Mouse (Mus musculus): Measurements from ENCODE around the gene H2-K1. TPM values are rescaled to one million over a fixed set of nuclear protein-coding genes. Genes with fewer than 3 reads are reported as not detected.

The H2-K1 gene
- 10 to 100 TPM; 34.2 to 57.8 (median 46.1) TPM for total RNA-seq (2022)

DNA sequence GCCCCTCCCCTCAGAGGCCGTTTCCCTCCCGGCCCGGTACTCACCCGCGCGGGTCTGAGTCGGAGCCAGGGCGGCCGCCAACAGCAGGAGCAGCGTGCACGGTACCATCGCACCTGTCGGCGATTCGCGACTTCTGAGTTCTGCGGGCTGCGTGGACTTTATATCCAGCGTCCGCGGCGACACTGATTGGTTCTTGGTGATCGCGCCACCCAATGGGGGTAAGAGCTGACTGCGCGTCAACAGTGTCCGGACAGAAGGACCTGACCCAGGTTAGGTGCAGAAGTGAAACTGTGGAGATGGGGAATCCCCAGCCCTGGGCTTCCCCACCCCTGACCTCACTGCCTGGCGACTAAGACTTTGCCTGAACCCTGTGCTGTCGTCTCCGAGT, at the start of gene H2-K1:
Gene H2-K1 (minus strand): TSS at position 198 of the 388 bp plus-strand sequence.
- DNase-seq (ENCODE audit: low spot score in 2 of 2) = peak; percentile 87

DNA sequence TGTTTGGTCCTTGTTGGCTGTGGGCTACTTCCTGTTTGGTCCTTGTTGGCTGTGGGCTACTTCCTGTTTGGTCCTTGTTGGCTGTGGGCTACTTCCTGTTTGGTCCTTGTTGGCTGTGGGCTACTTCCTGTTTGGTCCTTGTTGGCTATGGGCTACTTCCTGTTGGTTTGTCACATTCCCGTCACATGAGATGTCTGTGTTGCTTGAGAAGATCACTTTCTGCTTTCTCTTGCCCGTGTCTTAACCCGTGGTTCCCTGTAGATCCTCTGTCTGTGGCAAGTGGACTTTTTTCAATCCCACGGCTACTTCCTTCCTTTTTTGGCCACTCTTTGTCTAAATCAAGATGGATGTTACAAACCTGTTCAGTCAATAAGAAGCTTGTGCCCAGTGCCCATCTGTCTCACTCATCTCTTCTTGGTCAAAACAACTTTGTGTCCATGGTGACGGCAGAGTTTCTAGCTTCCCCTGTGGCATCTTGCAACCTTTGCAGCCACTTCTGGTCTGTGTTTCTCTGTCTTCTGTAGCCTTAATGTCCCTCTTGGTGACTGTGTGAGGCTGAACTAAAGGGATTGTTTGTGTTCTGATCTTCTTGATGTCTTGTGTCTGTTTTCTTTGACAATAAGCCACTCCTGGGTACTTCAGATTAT, 47.4 kb upstream of the H2-K1 start:
- no peak for DNase-seq (ENCODE audit: low spot score in 2 of 2)

DNA sequence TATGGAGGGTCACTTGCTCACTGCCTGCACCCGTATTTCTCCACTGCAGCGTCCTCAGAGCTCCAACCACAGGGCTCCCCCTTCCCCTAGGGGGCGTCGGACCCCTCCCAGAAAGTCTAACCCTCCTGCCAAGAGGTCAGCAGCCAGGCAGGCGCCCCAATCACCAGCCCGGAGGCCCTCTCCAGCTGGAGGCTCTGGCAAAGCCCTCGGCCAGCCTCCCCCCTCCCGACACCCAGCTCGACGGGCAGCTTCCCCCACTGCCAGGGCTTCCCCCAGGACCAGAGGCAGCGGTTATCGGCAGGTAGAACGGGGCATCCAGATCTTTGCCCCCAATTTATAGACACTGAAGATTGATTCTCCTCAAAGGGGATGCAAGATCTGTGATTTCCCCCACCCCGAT, 45.8 kb upstream of the H2-K1 start:
- no peak for DNase-seq (ENCODE audit: low spot score in 2 of 2)

DNA sequence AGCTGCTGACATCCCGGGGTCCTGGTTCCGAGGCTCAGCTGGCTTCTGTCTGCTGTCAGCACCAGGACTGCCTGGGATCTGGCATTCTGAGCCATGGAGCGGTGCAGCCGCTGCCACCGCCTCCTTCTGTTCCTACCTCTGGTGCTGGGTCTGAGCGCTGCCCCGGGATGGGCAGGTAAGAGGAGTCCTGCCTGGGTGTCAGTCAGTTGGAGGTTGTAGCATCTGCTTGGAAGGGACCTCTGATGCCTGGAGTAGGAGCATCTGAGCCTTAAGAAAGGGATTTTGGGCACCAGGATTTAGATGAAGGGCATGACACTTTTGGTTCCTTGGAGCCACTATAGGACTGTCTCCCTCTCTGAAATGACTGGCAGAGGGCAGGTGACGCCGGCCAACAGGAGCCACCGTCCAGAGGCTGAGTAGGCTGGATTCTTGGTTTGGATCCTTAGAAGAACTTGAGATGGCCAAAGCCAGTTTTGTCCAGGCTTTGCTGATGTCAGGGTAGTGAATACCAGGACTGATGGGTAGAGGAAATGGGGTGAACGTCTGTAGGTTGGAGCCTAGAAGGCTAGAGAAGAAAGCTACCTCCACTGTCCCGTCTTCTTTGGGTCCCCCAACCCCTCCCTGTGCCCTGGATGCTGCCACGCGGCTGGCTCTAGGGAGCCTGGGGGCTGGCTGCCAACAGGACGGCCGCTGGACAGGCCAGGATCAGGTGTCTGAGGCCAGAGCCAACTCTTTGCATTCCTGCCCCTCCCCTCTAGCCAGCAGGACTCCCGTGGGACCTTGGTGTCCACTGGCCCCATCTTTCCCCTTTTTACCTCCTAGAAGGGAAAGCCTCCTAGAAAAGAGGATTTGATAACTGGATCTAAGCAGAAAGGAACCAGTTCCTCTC, 39.7 kb upstream of the H2-K1 start:
- peak; percentile 82 to 87 for DNase-seq (ENCODE audit: low spot score in 2 of 2)

DNA sequence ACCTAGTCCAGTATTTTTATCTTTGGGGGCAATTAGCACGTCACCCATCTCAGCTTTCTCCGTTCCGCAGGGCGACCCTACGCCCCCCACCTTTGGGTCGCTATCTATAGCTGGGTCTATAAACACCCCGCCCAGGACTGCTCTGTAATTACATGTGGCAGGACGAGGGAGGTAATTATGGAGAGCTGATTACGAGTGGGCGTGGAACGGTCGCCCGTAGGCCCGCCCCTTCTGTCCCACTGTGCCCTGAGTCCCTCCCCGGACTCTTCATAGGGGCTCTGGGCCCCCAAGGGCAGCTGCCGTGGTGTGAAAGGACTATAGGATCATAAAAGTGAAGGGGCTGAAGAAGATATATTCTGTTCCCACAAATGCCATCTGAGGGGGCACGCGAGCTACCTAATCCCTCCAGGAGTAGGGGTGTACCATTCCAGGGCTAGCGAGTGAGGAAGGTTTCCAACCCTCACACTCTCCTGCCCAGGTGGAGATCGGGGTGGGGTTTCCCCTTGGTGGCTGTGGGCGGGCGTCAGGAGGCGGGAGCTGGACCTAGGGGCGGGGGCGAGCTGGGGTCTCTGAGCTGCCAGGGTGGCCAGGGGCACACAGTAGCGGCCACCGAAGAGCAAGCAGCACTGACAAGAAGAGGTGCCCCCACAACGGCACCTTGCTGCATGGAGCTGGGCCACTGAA, 38.9 kb upstream of the H2-K1 start, which contains the start of gene Col11a2:
Gene Col11a2 (plus strand): TSS at position 560 of the 684 bp plus-strand sequence.
- DNase-seq (ENCODE audit: low spot score in 2 of 2) = no peak

DNA sequence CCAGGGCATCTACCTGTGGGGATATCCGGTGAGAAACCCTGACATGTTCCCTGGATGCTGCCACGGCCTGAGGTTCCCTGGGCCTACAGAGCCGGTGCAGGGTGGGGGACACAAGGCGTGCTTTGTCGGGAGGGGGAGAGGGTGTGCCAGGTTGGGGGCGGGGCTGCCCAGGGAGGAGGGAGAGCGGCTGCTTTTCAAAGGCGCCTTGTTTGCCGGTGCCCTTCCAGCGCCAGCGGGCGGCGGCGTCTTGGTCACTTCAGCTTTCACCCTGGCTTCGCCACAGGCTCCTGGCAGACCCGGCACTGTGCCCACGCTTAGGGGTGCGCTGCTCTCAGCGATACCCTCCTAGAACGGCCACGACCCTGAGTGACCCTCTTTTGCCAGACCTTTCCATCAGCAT, 38.3 kb upstream of the H2-K1 start:
- DNase-seq (ENCODE audit: low spot score in 2 of 2) = no peak

DNA sequence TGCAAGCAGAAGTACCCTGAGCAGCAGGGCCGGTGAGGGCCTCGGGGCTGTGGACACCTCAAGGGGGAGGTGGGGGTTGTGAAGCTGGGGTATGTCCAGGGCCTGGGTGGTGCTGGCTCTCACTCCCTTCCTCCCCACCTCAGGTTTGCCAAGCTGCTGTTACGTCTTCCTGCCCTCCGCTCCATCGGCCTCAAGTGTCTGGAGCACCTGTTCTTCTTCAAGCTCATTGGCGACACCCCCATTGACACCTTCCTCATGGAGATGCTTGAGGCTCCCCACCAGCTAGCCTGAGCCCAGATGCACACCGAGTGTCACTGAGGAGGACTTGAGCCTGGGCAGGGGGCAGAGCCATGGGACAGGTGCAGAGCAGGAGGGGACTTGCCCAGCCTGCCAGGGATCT, 37.1 kb upstream of the H2-K1 start:
- no peak for DNase-seq (ENCODE audit: low spot score in 2 of 2)

DNA sequence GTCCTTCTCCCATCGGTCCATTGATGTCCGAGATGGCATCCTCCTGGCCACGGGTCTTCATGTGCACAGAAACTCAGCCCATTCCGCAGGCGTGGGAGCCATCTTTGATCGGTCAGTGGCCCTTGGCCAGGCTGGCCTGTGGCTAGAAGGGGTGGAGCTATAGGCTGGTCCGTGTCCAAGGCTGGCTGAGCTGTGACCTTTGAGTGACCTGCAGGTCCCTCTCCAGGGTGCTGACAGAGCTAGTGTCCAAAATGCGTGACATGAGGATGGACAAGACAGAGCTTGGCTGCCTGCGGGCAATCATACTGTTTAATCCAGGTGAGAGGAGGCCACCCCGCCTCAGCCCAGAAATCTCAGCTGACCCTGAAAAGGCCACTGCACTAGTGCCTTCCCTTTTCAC, 36.5 kb upstream of the H2-K1 start:
- no peak for DNase-seq (ENCODE audit: low spot score in 2 of 2)

DNA sequence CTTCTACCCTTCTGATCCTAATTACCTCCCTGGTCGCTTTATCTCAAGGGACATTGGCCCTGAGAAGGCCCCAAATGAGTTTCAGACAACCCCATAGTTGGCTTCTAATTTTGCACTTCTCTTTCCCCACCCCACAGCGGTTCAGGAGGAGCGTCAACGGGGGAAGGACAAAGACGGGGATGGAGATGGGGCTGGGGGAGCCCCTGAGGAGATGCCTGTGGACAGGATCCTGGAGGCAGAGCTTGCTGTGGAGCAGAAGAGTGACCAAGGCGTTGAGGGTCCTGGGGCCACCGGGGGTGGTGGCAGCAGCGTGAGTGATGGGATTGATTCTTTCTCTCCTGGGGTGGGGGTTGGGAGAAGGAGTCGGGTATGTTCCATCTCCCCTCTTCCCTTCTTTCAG, 35.4 kb upstream of the H2-K1 start:
- DNase-seq (ENCODE audit: low spot score in 2 of 2) = no peak

DNA sequence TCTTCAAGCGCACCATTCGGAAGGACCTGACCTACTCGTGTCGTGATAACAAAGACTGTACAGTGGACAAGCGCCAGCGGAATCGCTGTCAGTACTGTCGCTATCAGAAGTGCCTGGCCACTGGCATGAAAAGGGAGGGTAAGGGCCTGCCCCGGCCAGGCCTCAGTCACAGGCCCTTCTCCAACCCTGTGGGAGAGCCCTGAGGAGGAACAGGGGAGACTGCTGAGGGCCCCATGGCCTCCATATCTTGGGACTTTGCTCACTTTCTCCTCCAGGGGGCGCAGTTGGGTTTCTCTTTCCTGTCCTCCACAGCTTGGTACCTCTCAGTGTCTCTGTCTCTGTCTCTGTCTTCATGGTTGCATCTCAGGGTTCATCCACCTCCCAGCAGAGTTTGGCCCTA, 33.9 kb upstream of the H2-K1 start:
- peak in 1 of 2 experiments; percentile 49 for DNase-seq (ENCODE audit: low spot score in 2 of 2)

DNA sequence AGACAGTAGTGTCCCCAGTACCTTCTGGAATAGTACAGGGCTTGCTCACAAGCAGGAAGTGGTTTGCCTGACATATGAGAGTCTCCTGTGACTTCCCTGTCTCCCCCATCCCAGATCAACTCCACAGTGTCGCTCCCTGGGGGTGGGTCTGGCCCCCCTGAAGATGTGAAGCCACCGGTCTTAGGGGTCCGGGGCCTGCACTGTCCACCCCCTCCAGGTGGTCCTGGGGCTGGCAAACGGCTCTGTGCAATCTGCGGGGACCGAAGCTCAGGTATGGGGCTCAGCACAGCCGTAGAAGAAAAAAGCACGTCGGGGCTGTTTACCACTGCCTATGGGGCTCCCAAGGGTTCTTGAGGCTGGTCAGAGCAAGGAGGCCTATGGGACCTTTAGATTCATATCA, 33.3 kb upstream of the H2-K1 start:
- DNase-seq (ENCODE audit: low spot score in 2 of 2) = no peak

DNA sequence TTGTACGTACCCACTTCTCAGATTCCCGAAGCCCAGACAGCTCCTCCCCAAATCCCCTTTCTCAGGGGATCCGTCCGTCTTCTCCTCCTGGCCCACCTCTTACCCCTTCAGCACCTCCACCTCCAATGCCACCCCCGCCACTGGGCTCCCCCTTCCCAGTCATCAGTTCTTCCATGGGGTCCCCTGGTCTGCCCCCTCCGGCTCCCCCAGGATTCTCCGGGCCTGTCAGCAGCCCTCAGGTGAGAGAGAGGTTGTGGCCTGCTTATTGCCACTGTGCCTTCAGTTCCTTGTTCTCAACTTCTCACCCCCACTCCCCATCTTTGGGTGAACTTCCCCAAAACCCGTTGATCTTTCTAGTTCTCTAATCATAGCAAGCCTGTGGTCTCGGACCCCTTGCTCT, 32.7 kb upstream of the H2-K1 start:
- no peak for DNase-seq (ENCODE audit: low spot score in 2 of 2)

DNA sequence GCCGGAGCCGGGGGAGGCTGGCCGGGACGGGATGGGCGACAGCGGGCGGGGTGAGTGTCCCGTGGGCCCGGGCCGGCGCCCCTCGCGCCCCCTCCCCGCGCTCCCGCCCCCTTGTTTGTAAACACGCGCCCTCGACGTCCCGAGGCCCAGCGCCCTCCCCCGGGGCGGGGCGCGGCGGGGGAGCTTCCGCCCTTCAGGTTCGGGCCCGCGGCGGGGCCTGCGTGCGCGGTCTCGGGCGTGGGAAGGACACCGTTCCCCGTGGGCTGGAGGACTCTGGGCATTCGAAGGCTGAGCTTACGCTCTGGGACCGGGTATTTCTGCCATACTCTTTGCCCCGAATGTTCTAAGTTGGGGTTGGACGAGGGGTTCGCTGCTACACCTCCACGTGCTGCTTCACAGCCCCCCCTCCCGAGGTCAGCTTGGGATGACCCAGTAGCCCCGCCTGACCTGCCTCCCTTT, 32.1 kb upstream of the H2-K1 start:
- DNase-seq (ENCODE audit: low spot score in 2 of 2) = peak in 1 of 2 experiments; percentile 64

DNA sequence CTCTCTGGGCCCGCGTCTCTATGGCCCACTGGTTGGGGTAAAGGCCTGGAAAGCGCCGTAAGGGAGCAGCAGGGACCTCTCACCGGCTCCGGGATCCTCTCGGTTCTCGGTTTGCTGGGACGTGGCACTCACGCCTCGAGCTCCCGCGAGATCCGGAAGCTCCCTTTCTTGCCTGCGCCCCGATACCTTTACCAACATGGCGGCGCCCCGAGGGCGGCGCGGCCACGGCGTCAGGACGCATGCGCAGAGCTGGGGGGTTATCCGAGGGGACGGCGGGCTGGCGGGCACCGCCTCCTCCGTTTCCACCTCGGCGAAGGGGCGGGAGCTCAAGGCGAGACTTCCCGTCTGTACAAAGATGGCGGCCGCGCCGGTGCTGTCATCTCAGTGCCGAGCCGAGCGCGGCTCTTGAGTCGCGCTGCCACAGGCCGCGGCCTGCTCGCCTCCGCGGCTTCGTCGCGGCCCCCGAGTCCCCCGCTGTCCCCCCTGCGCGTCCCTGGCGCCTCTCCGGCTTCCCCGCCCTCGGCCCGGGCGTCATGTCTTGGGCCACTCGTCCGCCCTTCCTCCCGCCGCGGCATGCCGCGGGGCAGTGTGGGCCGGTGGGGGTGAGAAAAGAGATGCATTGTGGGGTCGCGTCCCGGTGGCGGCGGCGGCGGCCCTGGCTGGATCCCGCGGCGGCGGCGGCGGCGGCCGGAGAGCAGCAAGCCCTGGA, 31.5 kb upstream of the H2-K1 start, which contains the start of the genes Slc39a7 and Rxrb:
Gene Slc39a7 (minus strand): TSS at position 218 of the 709 bp plus-strand sequence.
Gene Rxrb (plus strand): TSS at position 348 of the 709 bp plus-strand sequence.
- DNase-seq (ENCODE audit: low spot score in 2 of 2) = peak; percentile 97 to 98

DNA sequence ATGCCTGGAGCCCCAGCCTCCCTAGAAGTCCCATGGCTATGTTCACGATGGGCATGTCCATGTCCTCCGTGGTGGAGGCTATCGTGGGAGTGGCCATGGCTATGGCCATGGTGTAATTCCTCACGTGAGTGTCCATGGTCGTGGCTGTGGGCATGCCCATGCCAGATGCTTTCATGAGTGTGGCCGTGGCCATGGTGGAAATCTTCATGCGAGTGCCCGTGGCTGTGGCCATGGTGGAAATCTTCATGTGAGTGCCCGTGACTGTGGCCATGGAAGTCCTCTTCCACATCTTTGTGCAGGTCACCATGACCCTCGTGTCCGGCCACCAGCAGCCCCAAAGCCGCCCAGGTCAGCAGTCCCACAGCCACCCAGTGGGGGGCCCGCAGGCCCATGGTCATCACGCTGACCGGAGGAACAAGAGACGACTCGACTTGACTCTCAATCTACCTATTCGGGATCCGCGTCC, 30.7 kb upstream of the H2-K1 start:
- no peak for DNase-seq (ENCODE audit: low spot score in 2 of 2)

DNA sequence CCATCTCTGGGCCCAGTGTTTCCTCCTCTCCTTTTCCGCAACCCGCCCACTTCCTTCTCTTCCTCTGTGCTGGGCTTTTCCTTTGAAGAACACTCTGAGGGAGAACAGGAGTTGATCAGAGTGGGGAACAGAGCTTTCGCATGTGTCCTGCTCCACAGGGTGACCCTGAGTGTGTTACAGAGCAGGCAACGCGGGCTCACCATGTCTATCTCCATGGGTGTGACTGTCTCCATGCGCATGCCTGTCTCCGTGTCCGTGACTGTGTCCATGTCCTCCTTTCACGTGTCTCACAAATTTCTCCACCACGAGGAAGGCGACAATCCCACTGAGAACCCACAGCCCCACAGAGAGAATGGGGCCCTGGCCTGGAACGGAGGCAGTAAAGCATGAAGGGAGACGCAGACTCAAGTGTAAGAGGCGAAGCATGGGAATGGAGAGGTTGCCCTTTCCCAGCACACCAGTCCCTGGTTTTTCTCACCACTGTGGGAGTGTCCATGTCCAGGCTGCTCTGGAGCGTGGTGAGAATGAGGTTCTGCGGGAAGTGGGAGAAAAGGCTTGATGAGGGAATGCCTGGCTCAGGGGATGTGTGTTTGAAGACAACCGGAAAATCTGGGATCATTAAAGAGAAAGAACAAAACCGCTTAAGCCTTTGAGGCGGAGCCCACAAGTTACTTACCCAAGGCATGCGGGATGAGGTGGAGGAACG, 29.9 kb upstream of the H2-K1 start:
- DNase-seq (ENCODE audit: low spot score in 2 of 2) = no peak

DNA sequence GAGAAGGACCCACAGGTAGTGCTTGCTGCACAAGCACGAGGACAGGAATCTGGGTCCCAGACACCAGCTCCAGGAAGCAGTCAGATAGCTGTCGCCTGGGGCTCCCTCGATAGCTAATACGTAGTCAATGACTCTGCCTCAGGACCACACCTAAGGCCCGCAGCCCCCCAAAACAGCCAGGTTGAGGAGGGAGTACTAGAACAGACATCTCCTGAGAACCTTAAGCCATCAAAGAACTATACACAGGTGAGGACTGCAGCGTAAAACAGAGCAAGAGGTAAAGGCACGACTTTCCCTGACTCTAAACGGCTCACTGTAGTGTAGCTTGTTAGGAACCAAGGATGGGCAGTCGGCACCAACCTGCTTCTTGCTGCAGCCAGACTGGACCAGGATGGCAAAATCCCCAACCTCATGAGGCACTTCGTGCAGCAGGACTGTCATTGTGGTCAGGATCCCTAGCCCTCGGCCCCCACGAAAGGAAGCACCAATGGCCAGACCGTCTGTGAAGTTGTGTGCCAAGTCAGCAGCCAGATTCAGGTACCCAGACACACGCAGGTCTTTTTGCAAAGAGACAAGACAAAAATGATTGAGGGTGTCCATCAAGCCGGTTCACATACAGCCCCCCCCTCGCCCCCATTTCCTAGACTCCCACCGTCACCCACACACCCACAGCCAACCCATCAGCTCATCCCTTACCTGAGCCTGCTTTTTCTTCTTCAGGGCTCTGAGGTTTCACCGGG, 29.2 kb upstream of the H2-K1 start:
- no peak for DNase-seq (ENCODE audit: low spot score in 2 of 2)

DNA sequence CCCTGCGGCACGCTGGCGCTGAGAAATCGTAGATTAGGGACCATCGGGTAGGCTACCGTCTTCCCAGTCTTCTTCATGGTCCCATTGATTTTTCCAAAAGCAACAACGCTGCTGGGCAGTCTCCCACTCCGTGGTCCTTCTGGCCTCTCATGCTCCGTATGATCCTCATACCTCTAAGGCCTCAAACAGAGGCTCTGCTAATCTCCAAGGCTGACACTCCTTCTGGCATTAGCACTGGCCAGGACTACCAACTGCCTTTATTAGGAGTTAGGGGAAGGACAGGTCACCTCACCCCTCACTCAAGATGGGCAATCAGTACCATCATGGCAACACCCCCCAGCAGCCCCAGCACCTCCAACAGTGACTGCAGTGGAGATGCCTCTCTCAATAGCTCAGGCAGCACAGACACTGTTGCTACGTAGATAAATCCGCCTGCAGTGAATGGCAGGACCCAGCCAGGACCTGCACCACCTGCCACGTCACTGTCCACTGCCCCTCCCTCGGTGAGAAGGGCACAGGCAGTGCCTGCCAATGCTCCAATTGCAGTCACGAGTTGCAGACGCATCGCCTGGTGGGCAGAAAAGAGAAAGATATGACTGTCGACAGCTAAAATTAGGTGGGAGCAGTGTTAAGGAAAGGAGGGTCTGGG, 28.5 kb upstream of the H2-K1 start:
- DNase-seq (ENCODE audit: low spot score in 2 of 2) = no peak

DNA sequence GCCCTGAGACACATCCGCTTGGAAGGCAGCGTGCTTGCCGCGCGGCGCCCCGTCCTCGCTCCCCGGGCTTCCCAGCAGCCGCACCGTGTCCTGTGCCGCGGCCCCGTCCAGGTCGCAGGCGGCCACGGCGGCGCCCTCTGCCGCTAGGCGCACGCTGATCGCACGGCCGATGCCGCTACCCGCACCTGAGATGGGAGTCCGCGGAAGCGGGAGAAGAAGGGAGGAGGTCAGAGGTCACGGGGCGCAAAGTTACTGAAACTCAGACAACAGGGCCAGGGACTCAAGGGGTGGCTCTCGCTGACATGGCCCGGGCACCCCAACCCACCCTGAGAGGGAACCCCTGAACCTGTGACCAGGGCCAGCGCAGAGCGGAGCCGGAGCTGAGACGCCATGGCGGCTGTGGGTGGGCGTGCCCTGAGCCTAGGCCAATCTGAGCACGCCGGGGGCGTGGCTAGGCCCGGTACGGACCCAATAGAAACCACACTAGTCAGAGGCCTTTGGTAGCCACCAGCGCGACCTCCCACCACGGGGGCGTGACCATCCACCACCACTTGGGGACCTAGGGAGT, 27.6 kb upstream of the H2-K1 start, which contains the start of gene H2-Ke6:
Gene H2-Ke6 (minus strand): TSS at position 405 of the 568 bp plus-strand sequence.
- DNase-seq (ENCODE audit: low spot score in 2 of 2) = peak; percentile 92 to 93
